ENCODE assay signal across 24 mouse cellular contexts in genomic region chr9:6891331-6891730, GRCm38 (mm10).
DNase-seq lines count a peak whose midpoint lies in the region; ATAC-seq and TF ChIP-seq lines count a peak whose summit lies in the region.
"Had no signal": no experiment of that assay in that cellular context is flagged by ENCODE, and none has a peak within 500 bp of the region (broad histone marks: within the 10 kb centered on the region; RNA-seq: fewer than 3 reads in every experiment).

No protein-coding gene starts in this region.

- H3K4me3 ChIP-seq in intestine, postnatal 0 days (ENCODE audit: low read depth, low read length), result no peak overlapping the region
- no peak overlapping the region for H3K4me3 ChIP-seq in intestine, embryonic 16.5 days (ENCODE audit: low read length)
- no peak overlapping the region for H3K4me3 ChIP-seq in kidney, embryonic 14.5 days (ENCODE audit: low read length)
- no peak overlapping the region for H3K4me3 ChIP-seq in liver, embryonic 16.5 days (ENCODE audit: low read depth, low read length)
- H3K4me3 ChIP-seq: embryonic facial prominence, embryonic 10.5 days; embryonic facial prominence, embryonic 12.5 days; forebrain, embryonic 13.5 days; forebrain, embryonic 15.5 days had no signal

- H3K9me3 ChIP-seq in intestine, postnatal 0 days (ENCODE audit: control insufficient read depth), result no peaks in the 10 kb centered on the region
- H3K9me3 ChIP-seq in intestine, embryonic 16.5 days (ENCODE audit: control insufficient read depth, low read length), result no peaks in the 10 kb centered on the region
- no peaks in the 10 kb centered on the region for H3K9me3 ChIP-seq in kidney, embryonic 14.5 days (ENCODE audit: control insufficient read depth, low read length)
- no peaks in the 10 kb centered on the region for H3K9me3 ChIP-seq in liver, embryonic 16.5 days (replicated peaks; ENCODE audit: control insufficient read depth, low read length)
- H3K9me3 ChIP-seq: embryonic facial prominence, embryonic 10.5 days; embryonic facial prominence, embryonic 12.5 days; forebrain, embryonic 13.5 days; forebrain, embryonic 15.5 days; G1E had no signal

- 0 out of 2 replicates have a peak, but pooled peaks have one; percentile 41 for ATAC-seq in intestine, postnatal 0 days
- no peak for ATAC-seq in intestine, embryonic 16.5 days
- ATAC-seq in kidney, embryonic 14.5 days (ENCODE audit: low FRiP score, low TSS enrichment), result no peak
- peak; percentile 24; the same call in 1 of the 2 replicates for ATAC-seq in liver, embryonic 16.5 days (ENCODE audit: low read depth)
- ATAC-seq: activated CD4-positive, CD25-positive, alpha-beta regulatory T cell, adult 4 months; CD4-positive, CD25-positive, alpha-beta regulatory T cell, adult 4 months; forebrain, embryonic 13.5 days; forebrain, embryonic 15.5 days; Patski had no signal

- H3K9ac ChIP-seq in intestine, postnatal 0 days (ENCODE audit: low read depth, low read length), result no peak overlapping the region
- H3K9ac ChIP-seq in intestine, embryonic 16.5 days (ENCODE audit: low read depth, low read length), result no peak overlapping the region
- H3K9ac ChIP-seq in kidney, embryonic 14.5 days (ENCODE audit: low read depth, low read length), result no peak overlapping the region
- H3K9ac ChIP-seq in liver, embryonic 16.5 days (ENCODE audit: low read depth, low read length), result no peak overlapping the region
- H3K9ac ChIP-seq: embryonic facial prominence, embryonic 12.5 days; forebrain, embryonic 13.5 days; forebrain, embryonic 15.5 days had no signal

- DNase-seq in kidney, adult 9 months, result peak; percentile 3
- DNase-seq in liver, result no peak
- DNase-seq: adrenal gland, adult 8-10 months; adrenal gland, postnatal 14 days; adrenal gland, postnatal 36 days; B cell, adult 2 months; cerebellum, adult 11-12 months; cerebellum, adult 2 months; cerebellum, adult 9-10 months; cerebellum, postnatal 10 days; cerebellum, postnatal 25 days had no signal

- no peaks in the 10 kb centered on the region for H3K27me3 ChIP-seq in intestine, postnatal 0 days (replicated peaks; ENCODE audit: control insufficient read depth, insufficient read depth, low read length)
- no peaks in the 10 kb centered on the region for H3K27me3 ChIP-seq in intestine, embryonic 16.5 days (replicated peaks; ENCODE audit: control insufficient read depth, insufficient read depth, low read length)
- H3K27me3 ChIP-seq in kidney, embryonic 14.5 days (ENCODE audit: control insufficient read depth, insufficient read depth, low read length), result no peaks in the 10 kb centered on the region
- no peaks in the 10 kb centered on the region for H3K27me3 ChIP-seq in liver, embryonic 16.5 days (ENCODE audit: control insufficient read depth, insufficient read depth, low read depth, low read length)
- H3K27me3 ChIP-seq: CH12.LX; embryonic facial prominence, embryonic 12.5 days; forebrain, embryonic 13.5 days; forebrain, embryonic 15.5 days; Patski had no signal

- H3K27ac ChIP-seq in intestine, postnatal 0 days (ENCODE audit: low read depth, low read length), result no peak overlapping the region
- H3K27ac ChIP-seq in intestine, embryonic 16.5 days (ENCODE audit: low read length), result no peak overlapping the region
- no peak overlapping the region for H3K27ac ChIP-seq in kidney, embryonic 14.5 days (ENCODE audit: low read depth, low read length)
- no peak overlapping the region for H3K27ac ChIP-seq in liver, embryonic 16.5 days (ENCODE audit: low read length)
- H3K27ac ChIP-seq: embryonic facial prominence, embryonic 10.5 days; embryonic facial prominence, embryonic 12.5 days; forebrain, embryonic 13.5 days; forebrain, embryonic 15.5 days had no signal

- H3K36me3 ChIP-seq in intestine, postnatal 0 days (ENCODE audit: control insufficient read depth, insufficient read depth), result no peaks in the 10 kb centered on the region
- no peaks in the 10 kb centered on the region for H3K36me3 ChIP-seq in intestine, embryonic 16.5 days (ENCODE audit: control insufficient read depth, insufficient read depth, low read length)
- no peaks in the 10 kb centered on the region for H3K36me3 ChIP-seq in kidney, embryonic 14.5 days (ENCODE audit: control insufficient read depth, insufficient read depth, low read length)
- no peaks in the 10 kb centered on the region for H3K36me3 ChIP-seq in liver, embryonic 16.5 days (ENCODE audit: control insufficient read depth, insufficient read depth)
- H3K36me3 ChIP-seq: embryonic facial prominence, embryonic 10.5 days; embryonic facial prominence, embryonic 12.5 days; forebrain, embryonic 15.5 days; G1E had no signal

- TF ChIP-seq CTCF in intestine, postnatal 0 days (IDR thresholded peaks at IDR 0.05; ENCODE audit: low read depth), result no peak

- H3K4me2 ChIP-seq in intestine, postnatal 0 days (replicated peaks; ENCODE audit: low read depth), result no peak overlapping the region
- no peak overlapping the region for H3K4me2 ChIP-seq in intestine, embryonic 16.5 days (ENCODE audit: low read depth, low read length)
- no peak overlapping the region for H3K4me2 ChIP-seq in kidney, embryonic 14.5 days (replicated peaks; ENCODE audit: low read depth, low read length)
- H3K4me2 ChIP-seq in liver, embryonic 16.5 days (ENCODE audit: low read depth, low read length), result no peak overlapping the region
- H3K4me2 ChIP-seq: embryonic facial prominence, embryonic 12.5 days; forebrain, embryonic 13.5 days; forebrain, embryonic 15.5 days had no signal

- no peaks in the 10 kb centered on the region for H3K4me1 ChIP-seq in intestine, postnatal 0 days (replicated peaks; ENCODE audit: control insufficient read depth, insufficient read depth, low read length)
- H3K4me1 ChIP-seq in intestine, embryonic 16.5 days (ENCODE audit: control insufficient read depth, insufficient read depth, low read length), result no peaks in the 10 kb centered on the region
- H3K4me1 ChIP-seq in kidney, embryonic 14.5 days (ENCODE audit: control insufficient read depth, insufficient read depth, low read length), result no peaks in the 10 kb centered on the region
- no peaks in the 10 kb centered on the region for H3K4me1 ChIP-seq in liver, embryonic 16.5 days (ENCODE audit: control insufficient read depth, low read depth, low read length)
- H3K4me1 ChIP-seq: embryonic facial prominence, embryonic 10.5 days; embryonic facial prominence, embryonic 12.5 days; forebrain, embryonic 13.5 days; forebrain, embryonic 15.5 days had no signal

Comparison
In these comparisons a context has a peak if more than half of its experiments do, and no peak if none do; other contexts are left out.
1. ATAC-seq: peak in intestine, postnatal 0 days (single experiment) and liver, embryonic 16.5 days (single experiment); none in intestine, embryonic 16.5 days (single experiment) and kidney, embryonic 14.5 days (single experiment).